Mouse (Mus musculus): Measurements from ENCODE around the gene Endou.

Gene Endou

GRCm38 (mm10) chr15:97726310-97726709, 4.8 kb downstream of the Endou start:
- no peak for DNase-seq

GRCm38 (mm10) chr15:97725198-97725785, 5.8 kb downstream of the Endou start:
- DNase-seq: no peak

- no peak for DNase-seq
These were observed 6.6 kb downstream of the Endou start for GRCm38 (mm10) chr15:97724346-97725197.

GRCm38 (mm10) chr15:97723536-97724345, 7.4 kb downstream of the Endou start:
- DNase-seq: no peak

GRCm38 (mm10) chr15:97721008-97721701, 10.0 kb downstream of the Endou start:
- DNase-seq: no peak

- DNase-seq: peak in 1 of 2 experiments; percentile 53
These were observed 11.0 kb downstream of the Endou start for GRCm38 (mm10) chr15:97720026-97720675.

- no peak for DNase-seq
These were observed 11.6 kb downstream of the Endou start for GRCm38 (mm10) chr15:97719494-97719893.

GRCm38 (mm10) chr15:97718535-97719155, 12.5 kb downstream of the Endou start:
- DNase-seq: no peak

GRCm38 (mm10) chr15:97717861-97718534, 13.1 kb downstream of the Endou start:
- DNase-seq: peak; percentile 59 to 71

GRCm38 (mm10) chr15:97716782-97717181, 14.4 kb downstream of the Endou start:
- no peak for DNase-seq

GRCm38 (mm10) chr15:97715734-97716133, 15.4 kb downstream of the Endou start:
- DNase-seq: no peak

- DNase-seq: no peak
These were observed 16.1 kb downstream of the Endou start for GRCm38 (mm10) chr15:97715083-97715482.

- DNase-seq: no peak
These were observed 18.6 kb downstream of the Endou start for GRCm38 (mm10) chr15:97712546-97712945.

- no peak for DNase-seq
These were observed 20.2 kb downstream of the Endou start for GRCm38 (mm10) chr15:97710906-97711305.

GRCm38 (mm10) chr15:97705211-97706050, 25.7 kb downstream of the Endou start, which contains the start of gene Rpap3:
Gene Rpap3, minus strand, starts transcription at chr15:97705825.
- peak; percentile 89 for DNase-seq

GRCm38 (mm10) chr15:97696616-97697015, 34.5 kb downstream of the Endou start:
- DNase-seq: peak in 1 of 2 experiments; percentile 13

GRCm38 (mm10) chr15:97693411-97693810, 37.7 kb downstream of the Endou start:
- DNase-seq: no peak

- peak in 1 of 2 experiments; percentile 3 for DNase-seq
These were observed 47.0 kb downstream of the Endou start for GRCm38 (mm10) chr15:97684118-97684517.

GRCm38 (mm10) chr15:97682053-97682452, 49.1 kb downstream of the Endou start:
- peak in 1 of 2 experiments; percentile 15 for DNase-seq

All from lung, postnatal 4 days (tissue).